Comparison of ENCODE assay signal across 13 mouse cellular contexts in the genomic region with DNA sequence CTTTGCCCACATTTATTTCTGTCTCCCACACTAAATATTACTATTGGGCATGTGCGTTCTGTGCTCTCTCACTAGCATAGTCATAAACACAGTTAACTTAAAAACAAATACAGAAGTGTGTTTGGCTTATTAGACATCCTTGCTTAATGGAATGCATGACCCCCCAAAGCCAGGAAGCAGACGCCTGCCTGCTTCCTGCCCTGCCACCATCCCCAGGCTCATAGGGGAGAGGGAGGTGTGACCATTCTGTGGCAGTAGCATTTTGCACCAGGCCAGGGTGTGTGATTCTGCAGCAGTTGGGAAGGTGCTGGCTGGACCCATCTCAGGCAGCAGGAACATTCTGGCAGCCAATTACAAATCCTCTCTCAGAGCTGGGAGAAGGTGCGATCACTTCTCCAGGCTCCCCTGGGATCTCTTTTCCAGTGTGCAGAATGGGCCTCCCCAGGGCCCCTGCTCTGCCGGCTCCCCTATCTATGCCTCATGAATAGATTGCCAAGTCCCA.
DNase-seq lines count a peak whose midpoint lies in the region; ATAC-seq lines count a peak whose summit lies in the region.
"Had no signal": no experiment of that assay in that cellular context is flagged by ENCODE, and none has a peak within 500 bp of the region (broad histone marks: within the 10 kb centered on the region; RNA-seq: fewer than 3 reads in every experiment).

No protein-coding gene starts in this region.

- H3K9me3 ChIP-seq in heart, embryonic 11.5 days (replicated peaks; ENCODE audit: control insufficient read depth, low read length): no peaks in the 10 kb centered on the region
- H3K9me3 ChIP-seq in forebrain, embryonic 11.5 days (ENCODE audit: control insufficient read depth, low read length): no peaks in the 10 kb centered on the region
- H3K9me3 ChIP-seq: embryonic facial prominence, embryonic 12.5 days; liver, embryonic 15.5 days; midbrain, embryonic 12.5 days had no signal

- peak; percentile 26 to 28 for DNase-seq in heart, adult 18-20 months
- DNase-seq in kidney, postnatal 10 days: peak; percentile 38
- DNase-seq in kidney, adult 8-10 months: no peak
- no peak for DNase-seq in forebrain, embryonic 11.5 days (ENCODE audit: low spot score)
- DNase-seq in kidney, postnatal 25 days: peak; percentile 13 to 53
- DNase-seq in cerebellum, postnatal 10 days: no peak
- no peak for DNase-seq in yolk sac, embryonic 10.5 days (ENCODE audit: low spot score)
- DNase-seq: cerebellum, adult 8-10 months; right cerebral cortex, postnatal 14 days had no signal

- peaks cover 6% of the 10 kb centered on the region; the same call in 1 of the 2 replicates for H3K4me1 ChIP-seq in heart, embryonic 11.5 days (ENCODE audit: control insufficient read depth, insufficient read depth, low read length)
- H3K4me1 ChIP-seq in forebrain, embryonic 11.5 days (replicated peaks; ENCODE audit: control insufficient read depth, insufficient read depth, low read length): no peaks in the 10 kb centered on the region
- H3K4me1 ChIP-seq: liver, embryonic 15.5 days had no signal

- no peaks in the 10 kb centered on the region for H3K36me3 ChIP-seq in heart, embryonic 11.5 days (ENCODE audit: control insufficient read depth, insufficient read depth, low read length)
- no peaks in the 10 kb centered on the region for H3K36me3 ChIP-seq in forebrain, embryonic 11.5 days (ENCODE audit: control insufficient read depth, insufficient read depth, low read length)
- H3K36me3 ChIP-seq: embryonic facial prominence, embryonic 12.5 days; liver, embryonic 15.5 days; midbrain, embryonic 12.5 days had no signal

- ATAC-seq in heart, embryonic 11.5 days (replicated peaks; ENCODE audit: insufficient number of reproducible peaks, low FRiP score, low TSS enrichment): no peak
- ATAC-seq in forebrain, embryonic 11.5 days (replicated peaks; ENCODE audit: low FRiP score): 0 out of 2 replicates have a peak, but pooled peaks have one; percentile 16

- H3K27ac ChIP-seq in heart, embryonic 11.5 days (ENCODE audit: low read depth, low read length): no peak overlapping the region
- H3K27ac ChIP-seq in forebrain, embryonic 11.5 days (ENCODE audit: low read depth, low read length): no peak overlapping the region
- H3K27ac ChIP-seq: embryonic facial prominence, embryonic 12.5 days; liver, embryonic 15.5 days; midbrain, embryonic 12.5 days had no signal

- no peak overlapping the region for H3K9ac ChIP-seq in heart, embryonic 11.5 days (ENCODE audit: low read depth, low read length)
- no peak overlapping the region for H3K9ac ChIP-seq in forebrain, embryonic 11.5 days (ENCODE audit: low read length)
- H3K9ac ChIP-seq: embryonic facial prominence, embryonic 12.5 days; liver, embryonic 15.5 days; midbrain, embryonic 12.5 days had no signal

- no peak overlapping the region for H3K4me3 ChIP-seq in heart, embryonic 11.5 days (ENCODE audit: low read depth, low read length)
- H3K4me3 ChIP-seq in forebrain, embryonic 11.5 days (ENCODE audit: low read depth, low read length): no peak overlapping the region
- H3K4me3 ChIP-seq: embryonic facial prominence, embryonic 12.5 days; liver, embryonic 15.5 days; midbrain, embryonic 12.5 days had no signal

- no peak overlapping the region for H3K4me2 ChIP-seq in heart, embryonic 11.5 days
- no peak overlapping the region for H3K4me2 ChIP-seq in forebrain, embryonic 11.5 days (ENCODE audit: low read depth, low read length, severe bottlenecking)
- H3K4me2 ChIP-seq: embryonic facial prominence, embryonic 12.5 days; liver, embryonic 15.5 days; midbrain, embryonic 12.5 days had no signal

- H3K27me3 ChIP-seq in heart, embryonic 11.5 days (ENCODE audit: control insufficient read depth, insufficient read depth, low read length): no peaks in the 10 kb centered on the region
- H3K27me3 ChIP-seq in forebrain, embryonic 11.5 days (ENCODE audit: control insufficient read depth, insufficient read depth, low read length): no peaks in the 10 kb centered on the region
- H3K27me3 ChIP-seq: embryonic facial prominence, embryonic 12.5 days; liver, embryonic 15.5 days; midbrain, embryonic 12.5 days had no signal

- WGBS in heart, embryonic 11.5 days (ENCODE audit: insufficient replicate concordance): 52% methylated on average over 4 of the region's 4 CpGs
- WGBS in forebrain, embryonic 11.5 days: 64% methylated on average over 4 of the region's 4 CpGs

Comparison
In these comparisons a context has a peak if more than half of its experiments do, and no peak if none do; other contexts are left out.
1. DNase-seq: peak in heart, adult 18-20 months (2 of 2), kidney, postnatal 10 days (single experiment) and kidney, postnatal 25 days (2 of 2); none in kidney, adult 8-10 months (0 of 2), forebrain, embryonic 11.5 days (single experiment), cerebellum, postnatal 10 days (0 of 2) and yolk sac, embryonic 10.5 days (single experiment).